Mouse (Mus musculus) intestine, embryonic 14.5 days (tissue): ENCODE measurements around the gene Efna1. TPM values are rescaled to one million over a fixed set of nuclear protein-coding genes. Genes with fewer than 3 reads are reported as not detected.

Experiments used
- ATAC-seq: fragments of 200-750 bp; cut with Nextera tagmentation; replicated peaks from 2 replicates; pipeline ENCODE4 v1.8.0; 2017; ENCODE audit warnings: low read depth, moderate number of reproducible peaks, moderate TSS enrichment, moderate library complexity; ENCODE audit not compliant: low FRiP score, low TSS enrichment
- DNase-seq: peaks from one replicate; pipeline ENCODE4 v3.0.0-alpha.2; 2018; ENCODE audit warnings: low spot score
- H3K27ac ChIP-seq: fragments of 300-500 bp; sonication (generic); 2 replicates; pipeline ENCODE4 v1.5.1; 2014; ENCODE audit warnings: low read depth, mild to moderate bottlenecking, control low read depth
- H3K27me3 ChIP-seq: fragments of 300-500 bp; sonication (generic); replicated peaks from 2 replicates; pipeline ENCODE4 v1.6.1; 2014; ENCODE audit warnings: low read length, control low read depth; ENCODE audit not compliant: control insufficient read depth, insufficient read depth
- H3K36me3 ChIP-seq: fragments of 300-500 bp; sonication (generic); 2 replicates; pipeline ENCODE4 v1.6.1; 2014; ENCODE audit warnings: low read length, control low read depth; ENCODE audit not compliant: control insufficient read depth, insufficient read depth
- H3K4me1 ChIP-seq: fragments of 300-500 bp; sonication (generic); replicated peaks from 2 replicates; pipeline ENCODE4 v1.6.1; 2014; ENCODE audit warnings: low read length, control low read depth, mixed read lengths; ENCODE audit not compliant: control insufficient read depth, insufficient read depth
- H3K4me2 ChIP-seq: fragments of 300-500 bp; sonication (generic); 2 replicates; pipeline ENCODE4 v1.6.1; 2014; ENCODE audit warnings: low read length
- H3K4me3 ChIP-seq: fragments of 300-500 bp; sonication (generic); 2 replicates; pipeline ENCODE4 v1.5.1; 2014; ENCODE audit warnings: low read depth, low read length, control low read depth, mixed read lengths
- H3K9ac ChIP-seq: fragments of 300-500 bp; sonication (generic); 2 replicates; pipeline ENCODE4 v1.6.1; 2014; ENCODE audit warnings: mild to moderate bottlenecking, low read length
- H3K9me3 ChIP-seq: fragments of 300-500 bp; sonication (generic); 2 replicates; pipeline ENCODE4 v1.6.1; 2016; ENCODE audit warnings: low read length, control low read depth; ENCODE audit not compliant: control insufficient read depth
- WGBS: fragments of 180-500 bp; shearing (Covaris S2); extraction: QIAGEN DNeasy Blood & Tissue Kit; methylation state at CpG from one replicate; pipeline ENCODE4 v1.1.7; 2014; 5-methylcytosine and 5-hydroxymethylcytosine counted together
- polyA plus RNA-seq: library from polyadenylated mRNA; unstranded; fragments of >200 nt; fragmentation: Nextera tagmentation; extraction: Ambion mirVana; gene quantifications from 2 replicates; pipeline ENCODE4 v1.2.1, GENCODE M21; 2014

The Efna1 gene
- polyA plus RNA-seq, 1 experiment from 2014 or later: 46.2 TPM

GRCm38 (mm10) chr3:89292303-89292702 is 11.4 kb upstream of the Efna1 start:
- no peaks in the 10 kb centered on the region for H3K27me3 ChIP-seq
- no peak overlapping the region for H3K4me3 ChIP-seq
- DNase-seq (no peak), ATAC-seq (no peak)
- no peak overlapping the region for H3K4me2 ChIP-seq
- no peak overlapping the region for H3K27ac ChIP-seq
- no peak overlapping the region for H3K9ac ChIP-seq
- 67% methylated on average over 5 of the region's 5 CpGs for WGBS
- H3K36me3 ChIP-seq: no peaks in the 10 kb centered on the region
- H3K4me1 ChIP-seq: 0 out of 2 replicates have a peak, but pooled peaks cover 5% of the 10 kb centered on the region
- H3K9me3 ChIP-seq: no peaks in the 10 kb centered on the region

GRCm38 (mm10) chr3:89291874-89292273 is 10.9 kb upstream of the Efna1 start:
- 59% methylated on average over 10 of the region's 10 CpGs for WGBS
- ATAC-seq (no peak), DNase-seq (no peak)
- H3K27me3 ChIP-seq: no peaks in the 10 kb centered on the region
- no peak overlapping the region for H3K9ac ChIP-seq
- 0 out of 2 replicates have a peak, but pooled peaks cover 5% of the 10 kb centered on the region for H3K4me1 ChIP-seq
- no peak overlapping the region for H3K4me3 ChIP-seq
- H3K36me3 ChIP-seq: no peaks in the 10 kb centered on the region
- H3K9me3 ChIP-seq: no peaks in the 10 kb centered on the region
- no peak overlapping the region for H3K4me2 ChIP-seq
- no peak overlapping the region for H3K27ac ChIP-seq

- H3K9me3 ChIP-seq: no peaks in the 10 kb centered on the region
- ATAC-seq: no peak
- 31% methylated on average over 7 of the region's 7 CpGs for WGBS
These were observed 7.6 kb upstream of the Efna1 start for GRCm38 (mm10) chr3:89288503-89288928.

GRCm38 (mm10) chr3:89287286-89287685 is 6.3 kb upstream of the Efna1 start:
- no peak overlapping the region for H3K4me2 ChIP-seq
- no peak overlapping the region for H3K9ac ChIP-seq
- no peaks in the 10 kb centered on the region for H3K9me3 ChIP-seq
- H3K4me1 ChIP-seq: 0 out of 2 replicates have a peak, but pooled peaks cover 5% of the 10 kb centered on the region
- H3K36me3 ChIP-seq: no peaks in the 10 kb centered on the region
- H3K4me3 ChIP-seq: no peak overlapping the region
- no peaks in the 10 kb centered on the region for H3K27me3 ChIP-seq
- DNase-seq (no peak), ATAC-seq (no peak)
- H3K27ac ChIP-seq: no peak overlapping the region
- 51% methylated on average over 5 of the region's 5 CpGs for WGBS

More at GRCm38 (mm10) chr3:89288503-89288928, 7.6 kb upstream of the Efna1 start:
- Histone ChIP-seq H3K27me3 (no peaks in the 10 kb centered on the region), H3K4me1 (0 out of 2 replicates have a peak, but pooled peaks cover 5% of the 10 kb centered on the region), H3K4me3 (no peak overlapping the region), H3K27ac (no peak overlapping the region), H3K4me2 (no peak overlapping the region), H3K9ac (no peak overlapping the region), H3K36me3 (no peaks in the 10 kb centered on the region)
- DNase-seq: no peak

- H3K9ac ChIP-seq: no peak overlapping the region
- no peak overlapping the region for H3K27ac ChIP-seq
- no peaks in the 10 kb centered on the region for H3K36me3 ChIP-seq
- ATAC-seq (no peak), DNase-seq (no peak)
- H3K4me1 ChIP-seq: peaks cover 12% of the 10 kb centered on the region
- H3K27me3 ChIP-seq: 0 out of 2 replicates have a peak, but pooled peaks cover 4% of the 10 kb centered on the region
- WGBS: 56% methylated on average over 2 of the region's 2 CpGs
- no peak overlapping the region for H3K4me3 ChIP-seq
- no peaks in the 10 kb centered on the region for H3K9me3 ChIP-seq
- no peak overlapping the region for H3K4me2 ChIP-seq
These were observed 4.6 kb upstream of the Efna1 start for GRCm38 (mm10) chr3:89285526-89285925.

- WGBS: 78% methylated on average over 3 of the region's 3 CpGs
- no peak for ATAC-seq
- H3K9ac ChIP-seq: no peak overlapping the region
These were observed 3.3 kb upstream of the Efna1 start for GRCm38 (mm10) chr3:89284261-89284660.

GRCm38 (mm10) chr3:89282291-89282643 is 1.3 kb upstream of the Efna1 start:
- H3K4me3 ChIP-seq: no peak overlapping the region
- H3K9me3 ChIP-seq: no peaks in the 10 kb centered on the region
- no peak overlapping the region for H3K9ac ChIP-seq
- ATAC-seq (no peak), DNase-seq (no peak)
- no peak overlapping the region for H3K4me2 ChIP-seq
- H3K27ac ChIP-seq: no peak overlapping the region
- 0 out of 2 replicates have a peak, but pooled peaks cover 4% of the 10 kb centered on the region for H3K27me3 ChIP-seq
- peaks cover 37% of the 10 kb centered on the region for H3K4me1 ChIP-seq
- 28% methylated on average over 4 of the region's 4 CpGs for WGBS
- no peaks in the 10 kb centered on the region for H3K36me3 ChIP-seq

More at GRCm38 (mm10) chr3:89284261-89284660, 3.3 kb upstream of the Efna1 start:
- H3K4me3 ChIP-seq: no peak overlapping the region
- H3K9me3 ChIP-seq: no peaks in the 10 kb centered on the region
- H3K4me2 ChIP-seq: no peak overlapping the region
- H3K27me3 ChIP-seq: 0 out of 2 replicates have a peak, but pooled peaks cover 4% of the 10 kb centered on the region
- peaks cover 18% of the 10 kb centered on the region for H3K4me1 ChIP-seq
- DNase-seq: no peak
- H3K27ac ChIP-seq: no peak overlapping the region
- H3K36me3 ChIP-seq: no peaks in the 10 kb centered on the region

GRCm38 (mm10) chr3:89281579-89282290 is 793 bp upstream of the Efna1 start:
- 13% methylated on average over 20 of the region's 20 CpGs for WGBS
- Histone ChIP-seq H3K27ac (peak overlapping the region; percentile 85), H3K4me3 (peak overlapping the region; percentile 61), H3K36me3 (no peaks in the 10 kb centered on the region), H3K27me3 (0 out of 2 replicates have a peak, but pooled peaks cover 4% of the 10 kb centered on the region), H3K4me2 (peak overlapping the region; percentile 71), H3K9ac (peak overlapping the region; percentile 43; the same call in 1 of the 2 replicates), H3K4me1 (peaks cover 43% of the 10 kb centered on the region), H3K9me3 (no peaks in the 10 kb centered on the region)
- no peak for ATAC-seq
- peak; percentile 90 for DNase-seq
